Mouse (Mus musculus) ovary, postnatal 10 days (tissue): Measurements from ENCODE around the gene Tbcd.

Experiments used
- DNase-seq: peaks from one replicate; pipeline ENCODE4 v3.0.0; 2022; ENCODE audit warnings: low spot score

The Tbcd gene

GRCm38 (mm10) chr11:121536528-121536927, 84.8 kb downstream of the Tbcd start:
- DNase-seq, result no peak

GRCm38 (mm10) chr11:121542471-121542870, 90.7 kb downstream of the Tbcd start:
- DNase-seq, result no peak

- no peak for DNase-seq
These were observed 91.6 kb downstream of the Tbcd start for GRCm38 (mm10) chr11:121543287-121543856.

DNA sequence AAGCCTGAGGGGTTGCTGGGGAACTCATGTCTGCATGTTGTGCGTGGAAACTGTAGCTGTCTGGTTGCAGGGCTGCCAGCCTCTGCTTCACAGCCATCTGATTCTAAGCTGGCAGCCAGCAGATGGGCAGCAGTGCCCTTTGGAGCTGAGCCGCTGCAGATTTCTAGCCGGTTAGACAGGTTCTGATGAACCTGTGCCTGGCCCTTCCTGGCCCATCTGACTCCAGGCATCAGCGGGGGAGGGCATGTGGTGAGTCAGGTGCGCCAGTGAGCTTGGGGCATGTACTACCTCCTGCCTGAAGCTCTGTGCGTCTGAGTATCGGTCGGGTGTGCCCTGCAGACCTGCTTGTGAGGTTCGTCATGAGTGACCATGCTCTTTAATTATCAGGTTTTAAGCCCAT, 92.2 kb downstream of the Tbcd start:
- DNase-seq, result no peak

DNA sequence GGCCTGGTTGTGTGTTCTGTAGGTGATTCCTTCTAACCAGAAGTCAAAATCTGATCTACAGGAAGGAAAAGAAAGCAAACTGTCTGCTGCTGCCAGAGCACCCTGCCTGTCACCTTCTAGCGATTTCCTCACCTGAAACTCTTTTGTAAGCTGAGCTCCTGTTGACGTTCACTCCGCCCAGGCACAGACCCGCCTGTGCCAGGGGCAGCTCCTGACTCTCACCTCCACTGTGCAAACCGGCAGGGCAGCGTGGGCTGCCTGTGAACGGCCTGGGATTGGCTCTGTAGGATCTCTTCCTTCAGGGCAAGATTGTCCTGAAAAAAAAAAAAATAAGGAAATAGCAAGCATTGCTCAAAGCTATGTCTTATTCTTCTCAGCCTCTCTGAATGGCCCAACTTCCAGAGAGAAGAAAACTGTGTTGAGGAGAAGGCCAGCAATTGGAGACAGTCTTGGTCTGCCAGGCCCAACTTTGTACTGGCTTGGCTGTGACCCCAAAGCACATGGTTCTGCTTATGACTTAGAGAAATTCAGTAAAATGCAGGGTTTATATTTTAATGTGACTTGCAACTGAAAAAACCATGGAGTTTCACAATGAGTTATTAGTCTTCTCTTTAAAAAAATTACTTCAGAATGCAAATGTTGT, 93.1 kb downstream of the Tbcd start:
- DNase-seq, result no peak

DNA sequence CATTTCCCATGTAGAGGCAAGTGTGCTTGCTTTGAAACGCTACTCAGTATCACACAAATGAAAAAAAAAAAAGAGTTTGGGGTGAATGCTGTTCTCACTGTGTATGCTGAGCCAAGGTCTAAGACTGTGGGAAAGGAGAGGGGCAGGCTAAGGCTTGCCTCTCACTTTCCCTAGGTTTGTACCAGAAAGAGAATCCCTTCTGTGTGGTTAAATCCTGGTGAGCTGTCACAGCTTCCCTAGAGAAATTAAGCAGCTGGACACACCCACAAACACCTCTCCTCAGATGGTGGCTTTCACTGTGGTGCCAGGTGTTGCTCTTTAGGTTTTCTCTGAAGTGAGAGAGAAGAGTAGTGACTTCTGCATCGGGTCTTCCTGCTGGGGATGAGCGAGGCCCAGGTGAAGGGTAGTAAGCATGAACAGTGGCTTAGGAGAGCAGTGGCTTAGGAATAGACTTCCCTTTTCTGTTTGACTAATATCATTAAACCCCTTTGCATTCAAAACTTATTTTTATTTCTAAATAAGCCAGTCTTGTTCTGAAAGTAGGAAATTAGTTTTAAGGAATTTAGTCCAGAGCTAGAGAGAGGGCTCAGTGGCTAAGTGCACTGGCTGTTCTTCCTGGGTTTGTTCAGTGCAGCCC, 93.8 kb downstream of the Tbcd start:
- no peak for DNase-seq

DNA sequence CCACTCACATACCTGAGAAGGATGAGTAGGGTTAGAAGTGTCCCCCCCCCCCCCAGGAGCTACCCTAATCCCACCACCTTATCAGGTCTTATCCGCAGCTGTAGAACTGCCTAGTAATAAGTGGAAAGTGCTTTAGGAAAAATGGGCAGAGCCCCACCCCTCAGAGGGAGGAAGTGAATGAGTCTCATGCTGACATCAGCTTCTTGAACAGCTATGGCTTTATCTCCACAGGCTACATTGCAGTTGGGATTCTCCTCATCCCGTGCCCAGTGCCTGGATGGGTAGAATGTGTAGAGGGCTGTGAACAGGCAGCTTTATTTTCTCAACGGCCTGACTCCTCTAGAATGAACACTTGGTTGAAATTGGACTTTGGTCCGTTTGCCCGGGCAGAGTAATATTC, 95.5 kb downstream of the Tbcd start:
- no peak for DNase-seq

- DNase-seq, result no peak
These were observed 96.2 kb downstream of the Tbcd start for GRCm38 (mm10) chr11:121547925-121548324.

GRCm38 (mm10) chr11:121548996-121549842, 97.5 kb downstream of the Tbcd start:
- no peak for DNase-seq

DNA sequence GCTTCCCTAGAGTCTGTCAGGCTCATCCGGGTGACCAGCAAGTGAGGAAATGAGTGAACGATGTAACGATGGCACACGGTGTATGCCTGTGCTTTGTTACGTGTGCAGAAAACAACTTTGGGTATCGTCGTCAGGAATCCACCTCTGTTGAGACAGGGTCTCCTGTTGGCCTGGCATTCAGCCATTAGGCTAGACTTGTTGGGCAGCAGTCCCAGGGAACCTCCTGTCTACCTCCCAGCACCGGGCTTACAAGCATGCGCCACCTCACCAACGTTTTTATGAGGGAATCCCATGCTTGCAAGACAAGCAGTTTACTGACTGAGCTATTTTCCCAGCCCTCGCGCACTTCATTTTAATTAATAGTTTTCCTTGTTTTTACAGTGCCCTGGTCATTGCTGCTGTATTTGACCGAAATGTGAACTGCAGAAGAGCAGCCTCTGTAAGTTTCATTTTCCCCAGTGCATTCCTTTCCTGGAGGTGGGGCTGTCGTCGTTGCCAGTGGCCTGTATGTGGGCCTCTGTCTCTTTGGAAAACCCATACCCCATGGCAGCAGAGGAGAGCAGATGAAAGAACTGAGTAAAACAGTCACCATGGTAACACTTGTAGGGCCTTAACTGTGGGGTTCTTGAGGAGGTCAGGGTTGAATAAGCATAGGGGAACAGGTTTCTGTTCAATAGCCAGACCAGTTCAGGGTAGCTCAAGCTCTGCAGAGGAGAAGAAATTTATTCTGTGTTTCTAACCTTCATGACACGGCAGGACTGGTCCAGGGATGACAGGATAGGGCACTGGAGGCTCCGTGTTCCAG, 98.3 kb downstream of the Tbcd start:
- no peak for DNase-seq

DNA sequence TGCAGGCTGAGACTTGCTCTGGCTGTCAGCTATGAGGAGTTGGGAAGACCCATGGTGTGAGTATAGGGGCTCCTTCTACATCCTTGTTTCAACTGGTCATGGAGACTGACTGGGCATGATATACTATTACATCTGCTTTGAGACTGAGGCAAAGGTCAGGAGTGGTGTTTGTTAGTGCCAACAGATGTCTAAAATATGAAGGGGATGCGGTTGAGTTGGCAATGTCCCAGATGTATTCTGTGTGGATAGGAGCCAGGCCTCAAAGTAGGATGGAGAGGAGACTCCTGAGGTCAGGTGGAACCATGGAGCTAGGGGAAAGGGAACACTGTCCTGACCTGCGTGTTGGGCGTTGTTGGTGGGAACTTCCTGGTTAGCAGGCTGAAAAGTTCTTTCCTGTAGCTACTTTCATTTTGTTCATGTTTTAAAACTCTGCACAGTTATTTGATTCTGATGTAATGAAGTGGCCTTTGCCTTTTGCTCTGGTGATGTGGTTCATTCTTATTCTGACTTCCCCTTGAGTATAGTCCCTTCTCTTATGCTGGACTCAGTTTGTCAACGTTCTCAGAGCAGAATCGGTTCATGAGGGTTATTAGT, 99.6 kb downstream of the Tbcd start:
- DNase-seq, result no peak

DNA sequence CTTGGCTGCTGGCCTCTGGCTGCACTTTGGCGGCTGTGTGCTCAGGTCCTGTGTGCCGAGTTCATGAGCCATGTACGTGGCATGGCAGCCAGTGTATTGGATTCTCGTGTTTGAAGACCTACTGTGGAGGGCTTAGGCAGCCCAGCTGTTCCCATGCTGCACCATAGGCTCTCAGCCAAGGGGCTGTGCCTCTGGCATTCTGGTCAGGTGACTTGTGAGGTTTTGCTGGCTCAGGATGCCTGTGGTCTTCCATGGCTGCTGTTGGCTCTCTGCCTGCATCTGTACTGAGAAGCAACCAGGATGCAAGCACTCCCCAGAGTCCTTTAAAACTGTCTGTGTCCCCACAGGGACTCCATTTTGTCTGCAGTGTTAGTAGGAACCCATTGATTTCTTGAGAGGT, 100.4 kb downstream of the Tbcd start:
- no peak for DNase-seq

DNA sequence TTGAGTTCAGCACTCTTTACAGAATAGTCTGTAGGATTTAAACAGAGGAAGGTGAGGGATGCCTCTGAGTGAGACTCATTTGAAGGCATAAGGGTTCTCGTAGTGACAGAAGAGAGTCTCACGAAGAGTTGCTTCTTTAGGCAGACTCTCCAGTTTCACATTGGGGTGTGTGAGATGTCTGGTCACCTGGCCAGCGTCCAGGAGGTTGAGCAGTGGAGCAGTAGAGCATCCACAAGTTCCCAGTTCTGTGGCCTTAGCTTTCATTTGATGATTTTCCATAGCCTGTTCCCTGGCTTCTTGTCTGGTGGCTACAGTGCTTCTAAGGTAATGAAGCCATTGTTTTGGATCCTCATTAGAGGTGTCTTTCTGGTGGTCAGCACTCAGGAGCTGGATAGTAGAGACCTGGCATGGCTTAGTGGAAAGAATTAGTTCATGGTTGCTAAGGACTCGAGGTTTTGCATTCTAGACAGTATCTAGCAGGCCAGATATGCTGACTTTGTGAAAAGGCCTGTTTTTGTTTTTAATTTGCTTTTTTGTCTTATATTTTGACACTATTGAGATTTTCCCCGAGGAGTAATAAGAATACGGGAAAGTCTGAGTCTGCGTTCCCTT, 101.2 kb downstream of the Tbcd start:
- no peak for DNase-seq

GRCm38 (mm10) chr11:121553458-121553857, 101.7 kb downstream of the Tbcd start:
- DNase-seq, result no peak

DNA sequence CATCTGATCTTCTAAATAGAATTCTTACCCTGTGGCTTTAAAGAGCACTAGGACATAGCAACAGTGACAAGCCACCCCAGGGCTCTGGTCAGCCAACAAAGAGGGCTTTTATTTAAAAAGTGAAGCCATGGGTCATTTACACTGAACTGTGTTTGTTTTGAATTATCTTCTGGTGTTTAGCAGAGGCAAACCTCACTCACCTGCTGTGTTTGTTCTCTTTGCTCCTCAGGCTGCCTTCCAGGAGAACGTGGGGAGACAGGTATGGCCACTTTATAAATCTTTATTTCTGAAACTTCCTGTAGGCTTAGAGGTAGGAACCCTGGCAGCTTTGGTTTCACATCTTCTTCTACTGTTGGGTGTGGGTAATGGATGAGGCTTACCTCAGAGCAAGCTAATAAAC, 105.0 kb downstream of the Tbcd start:
- DNase-seq, result no peak

GRCm38 (mm10) chr11:121557946-121558345, 106.2 kb downstream of the Tbcd start:
- no peak for DNase-seq

DNA sequence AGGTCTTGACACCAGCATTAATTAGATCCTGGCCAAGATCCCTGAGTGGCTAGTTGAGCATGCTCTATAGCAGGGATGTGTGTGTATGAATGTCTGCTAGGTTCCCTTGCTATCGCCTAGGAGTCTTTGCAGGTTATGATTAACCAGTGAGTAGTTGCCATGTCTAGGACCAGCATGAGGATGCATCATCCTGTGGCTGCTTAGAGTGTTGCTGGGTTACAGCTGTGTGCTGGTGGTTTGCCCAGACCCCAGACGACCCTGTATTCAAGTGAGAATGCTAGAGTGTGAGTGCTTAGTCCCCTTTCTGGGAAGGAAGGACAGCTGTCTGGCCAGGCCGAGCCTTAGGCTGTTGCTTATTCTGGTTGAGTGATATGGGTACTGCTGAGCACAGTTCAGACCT, 106.8 kb downstream of the Tbcd start:
- no peak for DNase-seq

GRCm38 (mm10) chr11:121559527-121560293, 108.0 kb downstream of the Tbcd start:
- no peak for DNase-seq

DNA sequence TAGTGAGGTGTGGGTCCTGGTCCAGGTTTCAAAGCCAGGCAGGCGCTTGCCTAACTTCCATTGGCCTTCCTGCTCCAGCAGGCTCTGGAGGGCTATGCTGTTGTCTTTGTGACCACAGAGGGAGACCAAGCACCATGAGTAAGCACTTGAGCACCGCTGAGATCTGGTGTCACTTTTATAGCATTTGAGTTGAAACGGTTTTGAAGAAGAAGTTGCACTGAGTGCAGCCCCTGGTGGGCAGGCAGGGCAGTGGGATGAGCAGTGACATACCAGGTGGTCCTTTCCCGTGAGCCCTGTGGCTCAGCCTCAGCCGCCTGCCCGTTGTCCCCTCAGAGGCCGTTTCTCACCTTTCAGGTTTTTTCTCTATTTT, 108.5 kb downstream of the Tbcd start:
- no peak for DNase-seq

DNA sequence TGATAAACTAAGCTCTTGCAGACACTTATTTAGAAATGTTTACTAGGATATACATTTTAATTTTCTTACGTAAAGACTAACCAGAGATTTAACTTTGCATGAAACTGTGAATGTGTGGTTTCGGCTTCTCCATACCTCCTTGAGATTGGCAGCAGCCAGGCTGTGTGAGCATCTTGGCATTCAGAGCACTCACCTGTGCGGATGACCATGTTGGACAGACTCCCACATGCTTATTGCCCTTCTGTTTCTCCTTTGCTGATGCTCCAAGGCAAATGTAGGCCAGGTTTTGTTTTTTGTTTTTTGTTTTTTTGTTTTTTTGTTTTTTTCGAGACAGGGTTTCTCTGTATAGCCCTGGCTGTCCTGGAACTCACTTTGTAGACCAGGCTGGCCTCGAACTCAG, 111.6 kb downstream of the Tbcd start:
- no peak for DNase-seq
